8 mouse cellular contexts compared by ENCODE assay signal in the genomic region with DNA sequence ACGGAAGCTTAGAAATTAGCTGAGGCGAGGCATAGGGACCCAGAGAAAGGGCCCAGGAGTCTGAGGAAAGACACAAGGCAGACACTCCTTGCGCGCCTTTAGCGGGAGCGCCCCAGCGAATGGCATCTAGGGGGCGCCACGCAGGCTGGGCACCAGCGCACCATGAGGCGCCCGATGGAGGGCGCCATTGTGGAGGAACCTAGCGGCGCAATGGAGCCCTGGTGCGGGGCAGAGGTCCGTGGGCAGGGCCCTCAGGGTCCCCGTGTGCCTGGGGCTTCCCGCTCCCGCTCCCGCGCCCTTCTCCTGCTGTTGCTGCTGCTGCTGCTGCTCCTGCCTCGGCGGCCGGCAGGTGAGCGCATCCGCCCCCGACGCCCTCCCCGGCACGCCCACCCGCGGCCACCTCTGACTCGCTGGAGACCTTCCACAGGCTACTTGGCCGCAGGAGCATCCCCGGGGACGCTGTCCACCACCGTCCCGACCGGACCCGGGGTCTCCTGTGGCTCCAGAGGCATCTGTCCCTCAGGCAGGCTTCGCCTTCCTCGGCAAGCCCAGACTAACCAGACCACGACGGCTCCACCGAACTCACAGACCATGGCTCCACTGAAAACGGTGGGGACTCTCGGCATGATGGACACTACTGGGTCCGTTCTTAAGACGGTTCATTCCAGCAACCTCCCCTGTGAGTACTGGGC. TPM values are rescaled to one million over a fixed set of nuclear protein-coding genes. Genes with fewer than 3 reads are reported as not detected.
DNase-seq lines count a peak whose midpoint lies in the region; ATAC-seq and TF ChIP-seq lines count a peak whose summit lies in the region.

Gene Prss50, plus strand, starts transcription at position 187 of the 692 bp plus-strand sequence.

- WGBS in lung, postnatal 0 days, result 14% methylated on average over 45 of the region's 50 CpGs
- 8% methylated on average over 46 of the region's 50 CpGs for WGBS in forebrain, embryonic 10.5 days
- WGBS in limb, embryonic 14.5 days, result 9% methylated on average over 38 of the region's 50 CpGs
- 10% methylated on average over 50 of the region's 50 CpGs for WGBS in neural tube, embryonic 15.5 days

- intact Hi-C loops in gastrocnemius, postnatal 14 days (cut with DNase I; ENCODE audit: low total_unique reads), result no loop called here

- no peak for TF ChIP-seq EP300 in lung, postnatal 0 days (IDR thresholded peaks at IDR 0.05)

- H3K27ac ChIP-seq in lung, postnatal 0 days (ENCODE audit: low read length), result no peak within 1 kb of the TSS
- H3K27ac ChIP-seq in forebrain, embryonic 10.5 days, result peak within 1 kb of the TSS; percentile 44
- H3K27ac ChIP-seq in limb, embryonic 14.5 days (replicated peaks; ENCODE audit: low read depth, low read length), result no peak within 1 kb of the TSS
- H3K27ac ChIP-seq in neural tube, embryonic 15.5 days (replicated peaks), result no peak within 1 kb of the TSS

- H3K4me3 ChIP-seq in lung, postnatal 0 days (ENCODE audit: low read depth, low read length), result peak within 1 kb of the TSS; percentile 10; the same call in 1 of the 2 replicates
- peak within 1 kb of the TSS; percentile 54 for H3K4me3 ChIP-seq in forebrain, embryonic 10.5 days
- peak within 1 kb of the TSS; percentile 26 for H3K4me3 ChIP-seq in limb, embryonic 14.5 days (replicated peaks; ENCODE audit: low read length)
- peak within 1 kb of the TSS; percentile 24 for H3K4me3 ChIP-seq in neural tube, embryonic 15.5 days (replicated peaks)

- TF ChIP-seq CTCF in lung, postnatal 0 days (IDR thresholded peaks at IDR 0.05), result peak; percentile 70

- no peaks in the 10 kb centered on the region for H3K4me1 ChIP-seq in lung, postnatal 0 days (ENCODE audit: insufficient read depth, low read depth, low read length)
- peaks cover 13% of the 10 kb centered on the region for H3K4me1 ChIP-seq in forebrain, embryonic 10.5 days
- H3K4me1 ChIP-seq in limb, embryonic 14.5 days (ENCODE audit: control insufficient read depth, insufficient read depth, low read length), result peaks cover 3% of the 10 kb centered on the region; the same call in 1 of the 2 replicates
- H3K4me1 ChIP-seq in neural tube, embryonic 15.5 days, result peaks cover 5% of the 10 kb centered on the region

- H3K36me3 ChIP-seq in lung, postnatal 0 days (ENCODE audit: insufficient read depth, low read length), result no peaks in the 10 kb centered on the region
- no peaks in the 10 kb centered on the region for H3K36me3 ChIP-seq in forebrain, embryonic 10.5 days (replicated peaks)
- H3K36me3 ChIP-seq in limb, embryonic 14.5 days (ENCODE audit: control insufficient read depth, insufficient read depth, low read length), result no peaks in the 10 kb centered on the region
- H3K36me3 ChIP-seq in neural tube, embryonic 15.5 days, result no peaks in the 10 kb centered on the region

- ATAC-seq in lung, postnatal 0 days, result no peak; the same call in 1 of the 2 replicates
- ATAC-seq in limb, embryonic 14.5 days (ENCODE audit: low FRiP score, low read depth), result no peak
- ATAC-seq in neural tube, embryonic 15.5 days (ENCODE audit: low FRiP score), result no peak

- TF ChIP-seq POLR2A in limb, embryonic 14.5 days (IDR thresholded peaks at IDR 0.05; ENCODE audit: borderline replicate concordance, extremely low read depth, insufficient read depth, insufficient read length), result no peak

- no peak for DNase-seq in lung, postnatal 0 days (ENCODE audit: low spot score)
- no peak for DNase-seq in lung, postnatal 10 days
- DNase-seq in forebrain, embryonic 10.5 days (ENCODE audit: extremely low spot score, low spot score), result peak; percentile 31
- DNase-seq in limb, embryonic 14.5 days (ENCODE audit: low spot score), result no peak
- DNase-seq in frontal cortex, postnatal 25 days (ENCODE audit: low spot score in 2 of 2), result no peak
- no peak for DNase-seq in left cerebral cortex, adult 11 months (ENCODE audit: low spot score)
- no peak for DNase-seq in gastrocnemius, postnatal 14 days

- H3K27me3 ChIP-seq in lung, postnatal 0 days (replicated peaks; ENCODE audit: insufficient read depth, low read length), result no peaks in the 10 kb centered on the region; the same call in 1 of the 2 replicates
- peaks cover 43% of the 10 kb centered on the region for H3K27me3 ChIP-seq in forebrain, embryonic 10.5 days (ENCODE audit: poor library complexity, severe bottlenecking)
- H3K27me3 ChIP-seq in limb, embryonic 14.5 days (ENCODE audit: control insufficient read depth, insufficient read depth, low read length), result peaks cover 5% of the 10 kb centered on the region; the same call in 1 of the 2 replicates
- peaks cover 9% of the 10 kb centered on the region for H3K27me3 ChIP-seq in neural tube, embryonic 15.5 days (replicated peaks)

- H3K9me3 ChIP-seq in lung, postnatal 0 days (ENCODE audit: low read length), result no peaks in the 10 kb centered on the region
- H3K9me3 ChIP-seq in forebrain, embryonic 10.5 days, result no peaks in the 10 kb centered on the region
- no peaks in the 10 kb centered on the region for H3K9me3 ChIP-seq in limb, embryonic 14.5 days (ENCODE audit: control insufficient read depth, low read length)
- no peaks in the 10 kb centered on the region for H3K9me3 ChIP-seq in neural tube, embryonic 15.5 days (replicated peaks)

- peak within 1 kb of the TSS; percentile 19; the same call in 1 of the 2 replicates for H3K4me2 ChIP-seq in lung, postnatal 0 days (replicated peaks; ENCODE audit: low read depth, low read length)
- H3K4me2 ChIP-seq in limb, embryonic 14.5 days (replicated peaks; ENCODE audit: low read depth, low read length, severe bottlenecking), result peak within 1 kb of the TSS; percentile 51
- H3K4me2 ChIP-seq in neural tube, embryonic 15.5 days, result peak within 1 kb of the TSS; percentile 54

- no peak within 1 kb of the TSS for H3K9ac ChIP-seq in lung, postnatal 0 days (replicated peaks; ENCODE audit: low read depth)
- H3K9ac ChIP-seq in limb, embryonic 14.5 days (ENCODE audit: low read depth, low read length, severe bottlenecking), result peak within 1 kb of the TSS; percentile 47
- H3K9ac ChIP-seq in neural tube, embryonic 15.5 days (replicated peaks), result 0 out of 2 replicates have a peak within 1 kb of the TSS, but pooled peaks have one; percentile 21

RNA-seq across cellular contexts. Expression of gene Prss50, which starts in this region (rescaled TPM):
- polyA plus RNA-seq in lung, postnatal 0 days (2015; fragmentation: Nextera tagmentation; extraction: Ambion mirVana), result 0.14 and 0.20 TPM in 2 replicates
- 0.76 and 1.1 TPM in 2 replicates for polyA plus RNA-seq in forebrain, embryonic 10.5 days (2016; fragmentation: Nextera tagmentation; extraction: Ambion mirVana)
- polyA plus RNA-seq in limb, embryonic 14.5 days (2012; rRNA removed), result 0.41 and 0.54 TPM in 2 replicates
- polyA plus RNA-seq in limb, embryonic 14.5 days (2014; fragmentation: Nextera tagmentation; extraction: Ambion mirVana), result 0.21 and 0.26 TPM in 2 replicates
- polyA plus RNA-seq in neural tube, embryonic 15.5 days (2015; fragmentation: Nextera tagmentation; extraction: Ambion mirVana), result 0.59 and 0.75 TPM in 2 replicates
- total RNA-seq in gastrocnemius, postnatal 14 days (2021), result not detected
